Mouse (Mus musculus) kidney, postnatal 14 days (tissue): Measurements from ENCODE around the gene Ptprn2.

Experiments used
- DNase-seq: peaks from one replicate; pipeline ENCODE4 v3.0.0; 2022; ENCODE audit warnings: mixed read lengths

Gene Ptprn2

DNA sequence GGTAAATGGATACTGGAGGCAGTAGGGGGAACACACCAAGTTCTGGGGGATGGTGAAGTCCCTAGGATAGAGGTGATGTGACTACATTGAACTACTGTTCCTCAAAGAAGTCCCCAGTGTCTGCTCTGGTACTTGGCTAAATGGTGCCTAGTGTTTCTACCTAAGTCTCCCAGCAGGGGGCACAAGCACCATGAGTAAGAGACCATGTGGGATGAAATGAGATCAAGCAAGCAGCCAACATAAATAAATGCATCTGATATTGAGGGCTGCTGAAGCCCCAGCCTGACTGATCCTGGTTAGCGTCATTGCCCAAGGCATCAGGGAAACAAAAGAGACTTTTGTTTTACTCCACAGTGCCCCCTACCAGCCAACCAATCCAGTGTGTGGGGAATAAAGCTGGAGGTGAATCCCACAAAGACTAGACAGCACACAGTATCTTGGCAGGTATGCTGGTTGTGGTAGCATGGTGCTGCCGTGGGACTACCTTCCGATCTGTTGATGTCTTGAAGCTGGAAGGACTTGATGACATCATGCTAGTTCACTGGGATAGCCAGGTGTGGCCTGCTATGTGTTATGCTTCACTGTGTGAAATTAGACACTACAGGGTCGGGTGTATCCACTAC lies 163.2 kb downstream of the Ptprn2 start:
- DNase-seq: peak; percentile 11

DNA sequence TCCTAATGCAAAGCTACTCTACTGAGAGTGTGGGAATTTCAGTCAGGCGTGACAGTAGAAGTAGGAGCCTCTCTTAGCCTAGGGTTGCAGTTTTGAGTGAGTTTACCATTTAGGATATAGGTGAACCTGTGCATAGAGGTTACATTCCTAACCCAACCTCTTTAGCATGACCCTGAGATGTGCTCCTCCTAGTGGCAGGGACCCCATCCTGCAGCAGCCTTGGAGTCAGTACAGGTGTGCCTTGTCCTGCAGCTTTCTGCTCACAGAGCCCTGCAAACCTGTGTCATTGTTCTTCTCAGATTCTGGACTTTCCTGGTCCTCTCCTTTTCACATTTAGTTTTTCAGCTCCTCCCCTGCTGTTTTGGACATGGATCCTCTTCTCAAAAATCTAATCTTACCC lies 168.2 kb downstream of the Ptprn2 start:
- no peak for DNase-seq

DNA sequence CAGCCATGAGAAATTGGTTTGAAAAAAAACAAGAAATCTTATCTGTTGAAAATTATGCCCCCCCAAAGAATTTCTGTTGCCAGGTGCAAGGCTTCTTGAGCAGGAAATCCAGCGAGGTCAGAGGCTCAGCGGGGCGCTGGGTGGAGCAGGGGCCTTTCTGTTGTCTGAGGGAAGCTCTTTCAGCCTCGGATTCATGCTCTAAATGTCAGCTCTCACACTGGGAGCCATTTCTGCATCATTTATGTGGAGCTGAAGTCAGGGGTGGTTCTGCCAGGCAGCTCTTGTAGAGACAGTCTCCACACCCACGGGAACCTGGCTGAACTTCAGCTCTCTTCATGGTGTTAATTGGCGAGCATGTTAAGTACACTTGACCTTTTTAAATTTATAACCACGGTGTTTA lies 174.6 kb downstream of the Ptprn2 start:
- no peak for DNase-seq

DNA sequence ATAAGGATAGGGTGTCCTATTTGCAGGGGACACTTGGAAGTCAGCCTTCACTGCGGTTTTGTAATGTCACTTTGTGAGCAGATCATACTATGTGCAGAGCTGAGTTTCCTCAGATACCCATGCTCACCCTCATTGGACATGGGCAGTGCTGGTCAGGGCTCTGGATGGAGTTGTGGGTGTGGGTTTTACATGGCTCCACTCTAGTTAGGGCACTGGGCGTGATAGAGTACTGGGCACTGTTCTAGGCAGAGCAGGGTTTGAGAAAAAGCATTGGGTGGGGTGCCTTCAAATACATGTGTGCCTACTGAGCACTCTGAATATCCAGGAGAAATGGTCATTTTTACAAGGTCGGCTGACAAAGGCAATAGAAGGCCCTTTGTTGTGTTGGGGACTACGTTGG lies 175.5 kb downstream of the Ptprn2 start:
- DNase-seq: no peak

DNA sequence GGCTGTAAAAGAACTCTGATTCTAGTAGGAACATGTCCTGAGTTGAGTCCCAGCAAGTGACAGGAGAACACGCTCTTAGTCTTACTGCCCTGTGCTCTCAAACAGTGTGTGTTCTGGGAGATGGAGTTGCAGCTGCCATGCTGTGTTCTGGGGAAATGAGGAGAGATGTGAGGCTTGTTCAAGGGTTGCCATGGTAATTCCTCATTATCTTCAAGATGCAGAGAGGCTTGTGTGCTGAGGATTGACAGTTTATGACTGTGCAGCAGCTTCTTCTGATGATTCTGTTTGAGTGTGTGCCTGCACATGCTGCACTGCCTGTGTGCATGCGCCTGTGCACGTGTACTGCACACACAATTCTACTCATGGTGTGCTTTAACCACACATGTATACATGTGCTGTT lies 192.2 kb downstream of the Ptprn2 start:
- no peak for DNase-seq

DNA sequence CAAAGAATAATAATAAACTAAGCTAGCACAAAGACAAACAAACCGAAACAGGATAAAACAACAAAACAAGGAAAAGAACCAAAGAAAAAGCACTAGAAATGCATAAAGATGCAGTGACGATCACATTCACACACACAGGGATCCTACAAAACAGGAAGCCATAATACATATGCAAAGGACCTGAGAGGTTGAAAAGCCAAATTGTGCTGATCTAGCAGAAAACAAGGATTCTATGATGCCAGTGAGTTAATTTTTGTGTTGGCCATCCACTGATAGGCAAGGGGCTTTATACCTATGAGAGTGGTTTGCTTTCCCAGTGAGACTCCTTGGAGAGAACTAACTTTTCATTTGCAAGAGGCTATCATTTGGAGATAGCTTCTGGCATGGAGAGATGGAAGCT lies 204.3 kb downstream of the Ptprn2 start:
- no peak for DNase-seq

DNA sequence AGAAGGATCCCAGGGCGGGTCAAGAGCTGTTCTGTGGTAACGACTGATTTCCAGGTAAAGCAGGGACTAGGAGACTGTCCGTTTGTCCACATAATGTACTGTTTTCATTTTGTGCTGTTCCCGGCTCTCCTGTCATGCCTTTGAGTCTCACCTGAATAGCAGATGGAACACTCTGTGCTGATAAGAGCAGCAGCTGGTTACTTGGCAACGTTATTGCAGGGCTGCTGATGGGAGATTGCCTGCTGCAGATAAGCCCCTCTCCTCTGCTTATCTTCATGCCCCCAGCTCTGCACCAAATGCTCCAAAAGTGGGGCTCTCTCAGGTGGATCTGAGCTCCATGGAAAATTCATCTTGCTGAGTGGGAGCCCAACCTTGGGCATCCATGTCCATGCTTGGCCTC lies 224.0 kb downstream of the Ptprn2 start:
- no peak for DNase-seq

DNA sequence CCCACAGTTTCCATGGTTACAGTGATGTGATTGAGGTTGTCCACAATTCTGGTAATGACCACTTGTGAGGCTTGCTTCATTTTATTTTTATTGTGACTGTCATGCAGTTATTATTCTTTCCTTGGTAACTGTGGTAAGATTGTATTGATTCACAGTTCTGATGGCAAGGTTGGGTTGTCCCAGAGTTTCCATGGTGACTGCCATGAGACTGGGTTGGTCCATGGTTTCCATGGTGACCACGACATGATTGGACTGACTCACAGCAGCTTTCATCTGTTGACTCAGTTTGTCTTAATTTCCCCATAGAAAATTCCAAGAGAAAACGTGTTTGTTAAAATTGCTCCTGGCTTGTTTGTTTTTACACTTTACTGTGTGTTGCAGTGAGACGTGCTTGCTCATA lies 225.2 kb downstream of the Ptprn2 start:
- DNase-seq: no peak

DNA sequence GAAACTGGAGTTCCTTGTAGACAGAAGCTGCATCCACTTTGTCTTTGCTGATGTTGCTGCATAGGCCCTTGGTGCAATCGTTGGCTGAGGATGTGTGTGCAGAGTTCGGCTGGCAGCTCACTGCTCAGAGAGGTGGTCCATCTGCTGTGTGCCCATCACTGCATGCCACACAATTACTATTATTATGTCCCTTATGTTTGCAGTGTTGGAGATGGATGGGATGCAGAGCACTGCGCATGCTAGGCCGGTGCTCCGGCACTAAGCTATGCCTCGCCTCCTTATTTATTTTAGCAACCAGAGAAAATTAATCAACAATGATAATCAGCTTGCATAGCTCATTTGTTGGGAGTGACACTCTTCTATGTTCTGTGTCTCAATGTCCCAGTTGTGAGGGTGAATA lies 225.6 kb downstream of the Ptprn2 start:
- no peak for DNase-seq

DNA sequence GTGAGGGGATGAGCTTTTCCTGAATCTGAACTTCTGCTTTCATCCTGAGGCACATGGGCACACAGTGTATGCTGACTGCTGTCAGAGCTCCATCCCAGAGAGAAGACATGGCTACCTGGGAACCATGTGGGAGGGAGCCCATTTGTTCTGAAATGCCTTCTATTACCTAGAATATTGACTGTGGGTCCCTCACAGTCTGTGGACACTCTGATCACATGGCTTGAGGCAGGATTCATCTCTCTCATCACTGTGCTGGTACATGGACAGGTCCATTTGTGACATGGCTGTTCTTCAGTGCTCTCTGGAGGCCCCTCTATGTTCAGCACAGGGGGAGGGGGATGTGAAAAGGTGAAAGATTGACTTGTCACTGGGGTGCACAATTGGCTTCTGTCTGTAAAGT lies 227.6 kb downstream of the Ptprn2 start:
- no peak for DNase-seq

DNA sequence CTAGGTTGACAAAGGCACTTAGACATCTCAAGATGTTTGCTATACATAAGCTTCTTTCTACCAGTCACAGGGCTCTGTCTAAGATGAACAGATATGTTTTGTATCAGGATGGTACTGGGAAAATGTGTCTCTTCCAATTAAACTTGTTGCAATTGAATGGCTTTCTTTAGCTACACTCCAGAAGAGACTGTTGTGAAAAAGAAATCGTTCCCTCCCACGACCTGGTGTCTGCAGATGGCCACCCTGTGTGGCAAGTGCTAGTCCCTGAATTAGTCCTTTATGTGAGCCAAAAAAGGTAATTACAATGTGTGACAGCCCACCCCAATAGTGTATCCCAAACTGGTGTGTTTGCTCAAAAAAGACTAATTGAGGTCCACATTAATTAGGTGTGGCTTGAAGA lies 235.5 kb downstream of the Ptprn2 start:
- DNase-seq: no peak

DNA sequence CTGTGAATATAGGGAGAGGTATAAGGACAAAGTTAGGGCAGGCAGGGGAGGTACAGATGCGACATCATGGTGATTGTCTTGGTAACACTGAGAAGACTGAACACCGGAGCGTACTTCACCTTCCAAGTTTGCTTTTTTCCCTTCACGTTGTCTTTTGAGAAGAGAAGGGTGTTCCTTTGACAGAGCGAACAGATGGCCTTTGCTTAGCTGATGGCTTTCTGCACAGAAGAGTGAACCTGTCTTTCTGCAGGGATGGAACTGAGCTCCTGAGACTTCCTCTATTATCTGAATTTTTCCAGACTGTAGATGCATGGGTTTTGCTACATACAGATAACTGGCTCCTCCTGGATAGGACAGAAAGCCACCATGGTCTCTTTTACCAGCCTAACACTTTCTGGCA lies 254.6 kb downstream of the Ptprn2 start:
- DNase-seq: no peak

DNA sequence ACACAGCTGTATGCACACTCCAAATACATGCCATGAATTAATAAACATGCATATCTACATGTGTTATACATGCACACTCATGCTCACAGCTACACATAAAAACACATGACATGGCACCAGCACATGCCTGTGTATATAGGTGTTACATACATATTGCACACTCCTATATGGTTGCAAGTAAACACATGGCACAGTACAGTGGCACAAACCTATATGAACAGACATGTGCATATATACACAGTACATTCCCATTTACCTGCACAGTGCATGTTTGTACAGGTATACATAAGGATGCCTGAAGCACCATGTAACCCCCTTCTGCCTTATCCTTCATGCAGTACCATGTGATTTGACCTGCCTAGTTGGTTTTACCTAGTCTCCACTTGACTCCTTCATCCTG lies 255.8 kb downstream of the Ptprn2 start:
- DNase-seq: no peak

DNA sequence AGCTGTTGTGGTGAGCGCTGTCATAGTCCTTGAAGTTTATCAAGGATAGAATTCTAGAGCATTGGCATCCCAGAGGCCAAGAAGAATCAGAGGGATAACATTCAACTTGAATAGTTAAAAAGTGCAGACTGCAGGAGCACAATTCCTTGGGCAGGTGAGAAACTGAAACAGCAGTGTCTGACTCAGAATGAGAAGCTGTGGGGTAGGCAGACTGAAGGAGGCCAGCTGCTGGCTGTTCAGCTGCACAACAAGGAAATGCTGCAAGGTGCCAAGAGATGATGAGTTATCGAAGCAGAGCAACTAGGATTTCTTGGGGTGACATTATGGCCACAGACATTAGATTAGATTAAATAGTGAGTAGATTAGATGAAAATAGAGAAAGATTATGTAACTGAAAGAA lies 260.9 kb downstream of the Ptprn2 start:
- no peak for DNase-seq

DNA sequence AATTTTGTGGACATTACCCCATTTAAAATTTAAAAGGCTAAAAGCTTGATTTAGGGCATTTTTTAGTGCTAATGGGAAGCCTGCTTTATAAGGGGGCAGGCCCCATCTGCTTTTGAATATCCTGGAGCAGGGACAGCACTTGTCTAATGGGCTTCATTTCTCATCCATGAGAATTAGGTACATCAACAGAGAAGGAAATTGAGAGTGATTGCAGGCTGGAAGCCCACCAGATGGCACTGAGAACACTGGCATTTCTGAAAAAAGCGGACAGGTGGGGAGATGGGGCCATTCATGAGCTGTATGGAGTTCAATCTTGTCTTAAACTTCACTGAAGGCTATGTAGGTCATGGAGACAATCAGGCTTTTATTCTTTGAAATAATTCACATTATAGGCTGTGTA lies 267.3 kb downstream of the Ptprn2 start:
- no peak for DNase-seq

DNA sequence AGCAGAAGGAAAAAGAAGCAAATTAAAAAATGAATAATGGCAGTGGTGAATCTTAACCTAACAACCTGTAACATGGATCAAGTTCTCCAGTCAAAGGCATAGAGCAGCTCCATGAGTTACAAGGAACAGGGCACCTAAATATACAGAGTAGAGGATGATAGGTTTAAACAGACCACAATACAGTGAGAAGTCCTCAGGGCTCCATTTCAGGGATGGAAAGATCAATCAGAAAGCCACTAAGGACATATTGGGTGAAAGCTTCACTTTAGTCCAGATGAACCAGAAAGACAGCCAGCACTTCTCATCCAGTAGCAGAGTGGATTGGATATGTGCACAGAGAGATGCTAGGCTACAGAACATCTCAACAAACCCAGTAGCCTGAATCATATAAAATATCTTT lies 278.4 kb downstream of the Ptprn2 start:
- DNase-seq: no peak

DNA sequence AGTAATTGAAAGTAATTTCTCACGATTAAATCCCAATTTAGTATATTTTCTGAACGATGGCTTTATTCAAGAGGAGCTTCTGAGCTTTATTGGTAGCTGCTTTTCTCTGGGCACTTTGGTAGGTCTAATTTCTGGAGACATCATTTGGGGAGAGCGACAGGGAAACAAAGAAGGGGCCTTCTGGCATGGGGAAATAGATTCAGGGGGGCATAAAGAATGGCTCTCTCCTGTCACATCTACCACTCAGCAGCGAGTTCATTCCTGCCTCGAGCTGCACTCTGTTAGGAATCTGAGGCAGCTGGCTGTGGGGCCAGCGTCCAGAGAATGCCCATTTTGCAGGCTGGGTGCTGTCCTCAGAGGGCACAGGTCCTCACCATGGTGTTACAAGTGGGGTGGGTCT lies 285.4 kb downstream of the Ptprn2 start:
- no peak for DNase-seq

DNA sequence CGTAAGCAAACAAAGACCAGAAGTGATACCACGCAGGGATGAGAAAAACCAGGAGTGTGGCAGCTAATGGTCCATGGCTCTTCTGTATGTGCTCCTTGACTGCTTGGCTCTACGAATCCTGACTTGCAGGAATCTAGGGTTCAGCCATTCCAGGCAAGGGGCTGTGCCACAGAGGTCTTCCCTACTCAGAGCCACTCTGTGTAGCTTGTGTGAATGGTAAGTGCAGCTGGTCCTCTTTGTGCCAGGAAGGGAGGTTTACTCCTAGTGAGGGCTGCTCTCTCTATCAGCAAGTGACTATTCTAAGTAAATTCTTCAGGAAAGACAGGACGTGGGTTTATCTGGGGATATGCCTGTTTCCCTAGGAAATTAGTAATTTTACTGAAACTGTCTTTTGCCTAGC lies 286.0 kb downstream of the Ptprn2 start:
- DNase-seq: no peak

DNA sequence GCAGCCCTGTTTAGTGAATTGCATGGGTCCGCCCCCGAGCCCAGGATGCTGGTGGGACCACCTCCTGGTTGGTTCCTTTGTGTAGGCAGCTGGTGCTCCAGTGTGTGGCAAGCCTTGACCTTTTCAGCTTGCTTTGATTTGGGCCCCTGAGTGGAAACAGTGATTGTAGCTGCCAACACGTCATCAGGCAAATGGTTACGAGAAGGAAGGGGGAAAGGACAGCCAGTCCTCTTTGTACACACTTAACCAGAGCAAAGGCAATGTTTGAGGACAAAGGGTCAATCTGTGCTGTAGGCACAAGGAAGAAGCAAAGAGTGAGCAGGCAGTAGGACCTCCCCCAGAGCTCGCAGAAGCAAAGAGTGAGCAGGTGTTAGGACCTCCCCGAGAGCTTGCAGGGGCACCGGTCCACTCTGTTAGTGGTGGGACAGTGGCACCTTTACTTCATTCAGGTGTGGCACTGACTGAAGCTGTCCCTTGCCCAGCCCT lies 286.6 kb downstream of the Ptprn2 start:
- peak; percentile 4 for DNase-seq

DNA sequence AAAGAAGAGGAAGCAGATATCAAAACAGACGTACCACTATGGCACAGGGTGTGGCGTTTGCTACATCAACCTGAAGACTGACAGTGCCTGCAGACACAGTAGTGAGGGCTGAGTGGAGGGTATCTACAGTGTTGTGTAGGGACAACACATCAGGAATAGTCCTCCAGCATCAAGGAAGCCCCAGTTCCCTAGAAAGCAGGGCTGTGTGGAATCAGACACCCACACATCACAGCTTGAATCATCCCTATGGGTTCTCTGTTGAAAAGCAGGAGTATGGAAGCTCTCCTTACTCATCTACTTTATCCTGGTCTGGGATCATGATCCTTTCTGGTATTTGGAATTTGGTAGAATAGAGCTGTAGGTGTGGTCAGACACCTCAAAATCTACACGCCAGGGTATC lies 287.8 kb downstream of the Ptprn2 start:
- DNase-seq: no peak

DNA sequence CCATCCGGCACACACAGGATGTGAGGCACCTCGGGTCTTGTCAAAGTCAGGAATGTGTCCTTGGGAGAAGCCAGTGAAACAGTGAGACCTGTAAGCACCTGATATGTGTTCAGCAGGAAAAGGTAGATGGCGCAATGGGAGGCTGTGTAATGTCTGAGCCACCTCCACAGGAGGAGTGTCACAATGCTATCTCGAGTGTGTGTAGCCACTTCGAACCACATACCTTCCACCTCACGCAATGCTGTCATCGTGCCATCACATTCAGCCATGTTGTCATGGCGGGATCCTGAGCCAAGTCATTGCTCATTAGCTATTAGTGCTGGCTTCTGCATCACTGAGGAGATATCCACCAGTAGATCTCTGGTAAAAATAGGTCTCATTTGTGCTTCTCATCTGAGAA lies 290.9 kb downstream of the Ptprn2 start:
- DNase-seq: no peak

DNA sequence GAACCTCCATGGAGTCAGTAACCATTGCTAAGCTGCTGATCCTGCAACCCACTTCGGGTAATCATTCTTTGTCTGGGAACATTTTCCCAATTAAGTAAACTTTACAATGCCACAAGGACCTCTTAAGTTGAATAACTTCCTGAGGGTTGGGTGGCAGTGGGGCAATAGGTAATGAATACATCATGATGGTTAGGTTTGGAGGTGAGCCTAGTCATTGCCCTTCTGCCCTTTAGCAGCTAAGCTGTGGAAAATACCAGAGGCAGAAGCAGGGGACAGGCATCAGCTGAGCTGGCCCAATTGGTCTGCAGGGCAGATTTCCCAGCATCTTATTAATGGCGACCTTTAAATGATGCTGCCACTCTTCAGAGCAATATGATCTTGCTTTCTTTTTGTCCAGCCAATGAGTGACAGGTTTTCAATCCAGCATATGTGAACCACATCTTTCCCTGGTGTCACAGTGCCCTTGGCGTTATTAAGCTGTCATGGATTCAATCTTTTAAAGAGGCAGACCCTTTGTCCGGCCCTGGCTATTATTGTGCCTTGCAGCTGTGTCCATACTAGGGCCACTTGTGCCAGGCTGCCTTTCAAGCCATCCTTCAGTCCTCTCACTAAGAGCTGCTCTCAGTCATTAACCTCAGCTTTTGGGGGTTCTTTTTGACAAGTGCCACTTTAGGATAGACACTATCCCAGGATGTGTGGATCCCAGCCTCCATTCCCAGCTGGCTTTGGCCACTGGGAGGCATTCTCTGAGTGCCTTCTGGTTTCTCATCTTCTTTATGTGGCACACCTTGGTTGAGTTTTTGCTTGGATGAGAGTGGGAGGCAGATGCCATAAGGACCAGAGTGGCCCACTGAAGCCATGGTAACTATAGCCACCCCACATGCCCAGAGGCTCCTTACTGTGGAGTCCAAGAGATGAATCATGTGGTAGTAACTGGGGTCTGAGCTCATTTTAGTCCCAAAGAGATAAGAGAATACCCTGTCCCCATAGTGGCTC lies 292.9 kb downstream of the Ptprn2 start:
- DNase-seq: no peak

DNA sequence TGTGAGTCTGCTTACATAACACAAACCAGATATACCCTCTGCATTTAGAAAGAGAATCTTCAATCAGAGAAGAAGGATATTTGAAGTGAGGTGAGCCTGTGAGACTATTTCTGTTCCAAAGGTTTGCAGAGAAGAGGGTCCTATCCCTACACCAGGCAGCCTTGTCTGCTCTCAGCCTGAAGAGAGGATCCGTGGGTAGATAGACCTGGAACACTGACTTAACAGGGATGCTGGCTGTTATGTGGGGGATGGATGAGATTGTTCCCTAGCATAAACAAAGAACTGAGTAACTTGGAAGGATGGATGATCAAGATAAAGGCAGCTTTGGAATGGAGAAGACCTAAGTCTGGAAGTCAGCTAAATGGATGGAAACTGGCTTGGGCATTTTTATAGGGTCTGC lies 294.9 kb downstream of the Ptprn2 start:
- DNase-seq: no peak

DNA sequence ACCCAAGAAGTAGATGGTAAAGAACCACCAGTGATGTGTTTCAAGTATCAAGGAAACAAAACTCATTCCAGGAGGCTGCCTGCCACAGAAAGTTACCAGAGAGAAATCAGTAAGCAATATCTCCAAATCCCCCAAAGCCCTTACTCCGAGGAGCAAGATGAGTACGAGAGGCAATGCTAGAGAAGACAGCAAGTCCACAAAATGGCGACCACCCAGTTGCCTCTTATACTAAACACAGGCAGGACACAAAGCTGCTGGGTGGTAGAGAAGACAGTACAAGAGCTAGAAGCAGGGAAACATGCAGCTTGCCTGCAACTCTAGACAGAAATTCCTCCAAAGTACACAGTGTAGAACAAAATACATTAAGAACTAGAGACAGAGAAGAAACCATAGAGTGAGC lies 300.2 kb downstream of the Ptprn2 start:
- DNase-seq: no peak
